Mouse (Mus musculus): ENCODE data around the gene Pbld1. TPM values are rescaled to one million over a fixed set of nuclear protein-coding genes. Genes with fewer than 3 reads are reported as not detected.

Gene Pbld1
- total and polyA plus RNA-seq, 3 experiments: 0.47 to 0.50 TPM; not detected in 1

DNA sequence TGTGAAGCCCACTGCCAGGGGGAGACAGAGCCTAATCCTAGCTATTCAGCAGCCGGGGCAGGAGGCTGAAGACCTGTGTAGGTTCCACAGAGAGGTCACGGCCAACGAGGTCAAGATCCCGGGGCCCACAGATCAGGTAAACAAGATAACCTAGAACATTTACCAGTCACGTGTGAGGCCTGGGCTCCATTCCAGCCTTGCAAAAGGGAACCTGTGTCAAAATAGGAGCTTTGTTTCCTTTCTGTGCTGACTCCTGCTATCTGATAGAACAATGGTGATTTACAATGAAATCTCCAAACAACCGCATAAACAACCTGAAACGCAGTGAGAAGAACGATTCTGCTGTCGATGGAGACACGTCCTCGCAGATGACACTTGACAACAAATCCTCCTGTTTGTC, 444 bp downstream of the Pbld1 start:
- peak; percentile 85 for TF ChIP-seq USF1 (IDR thresholded peaks at IDR 0.05; ENCODE audit: low read depth, low read length)
- peak; percentile 63; the same call in 1 of the 2 replicates for TF ChIP-seq BHLHE40 (IDR thresholded peaks at IDR 0.05; ENCODE audit: borderline replicate concordance, low read depth, low read length)
- no peak for TF ChIP-seq SIN3A (IDR thresholded peaks at IDR 0.05; ENCODE audit: low read length)
- Histone ChIP-seq H3K27me3 (ENCODE audit: control insufficient read depth in 1 of 2, insufficient read depth in 2 of 2, low read length in 2 of 2) (no peaks in the 10 kb centered on the region; a peak in 2 of 4 replicates), H3K4me3 (ENCODE audit: control insufficient read depth in 1 of 2, insufficient read depth in 1 of 2, low read depth in 2 of 2, low read length in 2 of 2) (no peak overlapping the region), H3K9me3 (replicated peaks; ENCODE audit: insufficient read depth, low read length) (no peaks in the 10 kb centered on the region), H3K36me3 (ENCODE audit: control insufficient read depth in 1 of 2, insufficient read depth in 2 of 2, low read length in 2 of 2) (no peaks in the 10 kb centered on the region), H3K4me1 (ENCODE audit: control insufficient read depth in 1 of 2, insufficient read depth in 2 of 2, low read length in 2 of 2) (no peaks in the 10 kb centered on the region; a peak in 1 of 4 replicates), H3K27ac (ENCODE audit: control insufficient read depth, low read depth, low read length) (no peak overlapping the region), H3K9ac (ENCODE audit: control insufficient read depth, low read depth, low read length, poor library complexity, severe bottlenecking) (no peak overlapping the region), H3K79me2 (ENCODE audit: control insufficient read depth, insufficient read depth, low read length, poor library complexity) (no peaks in the 10 kb centered on the region)
- peak; percentile 28 for DNase-seq (ENCODE audit: low read depth, low spot score)

DNA sequence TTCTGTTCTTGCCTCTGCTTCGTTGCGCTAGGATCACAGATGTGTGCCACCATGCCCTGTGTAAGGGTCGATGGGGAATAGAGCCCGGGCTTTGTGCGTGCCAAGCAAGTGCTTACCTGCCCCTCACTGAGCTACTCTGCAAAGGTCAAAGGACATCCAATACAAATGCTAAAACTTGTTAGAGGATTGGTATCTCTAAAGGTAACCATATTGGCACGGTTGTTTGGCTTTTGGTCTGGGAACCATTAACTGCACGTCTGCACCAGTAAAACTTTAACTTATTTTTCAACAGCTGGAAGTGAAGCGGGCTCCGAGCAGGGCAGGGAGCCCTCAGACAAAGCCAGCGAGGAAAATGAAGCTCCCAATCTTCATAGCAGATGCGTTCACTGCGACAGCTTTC, 1.3 kb downstream of the Pbld1 start:
- H3K27ac ChIP-seq (ENCODE audit: control insufficient read depth, low read depth, low read length): no peak overlapping the region
- H3K9me3 ChIP-seq (replicated peaks; ENCODE audit: insufficient read depth, low read length): no peaks in the 10 kb centered on the region
- H3K36me3 ChIP-seq (ENCODE audit: control insufficient read depth in 1 of 2, insufficient read depth in 2 of 2, low read length in 2 of 2): no peaks in the 10 kb centered on the region
- no peaks in the 10 kb centered on the region; a peak in 1 of 4 replicates for H3K4me1 ChIP-seq (ENCODE audit: control insufficient read depth in 1 of 2, insufficient read depth in 2 of 2, low read length in 2 of 2)
- no peaks in the 10 kb centered on the region for H3K79me2 ChIP-seq (ENCODE audit: control insufficient read depth, insufficient read depth, low read length, poor library complexity)
- H3K9ac ChIP-seq (ENCODE audit: control insufficient read depth, low read depth, low read length, poor library complexity, severe bottlenecking): no peak overlapping the region
- no peak for DNase-seq (ENCODE audit: low read depth, low spot score)
- no peak overlapping the region for H3K4me3 ChIP-seq (ENCODE audit: control insufficient read depth in 1 of 2, insufficient read depth in 1 of 2, low read depth in 2 of 2, low read length in 2 of 2)
- TF ChIP-seq EP300 (IDR thresholded peaks at IDR 0.05; ENCODE audit: low read depth in 1 of 2, low read length in 2 of 2): no peak
- TF ChIP-seq POLR2A (IDR thresholded peaks at IDR 0.05; ENCODE audit: control insufficient read depth in 1 of 2, insufficient read depth in 1 of 2, low read depth in 1 of 2, low read length in 2 of 2, poor library complexity in 1 of 2): no peak
- no peak for TF ChIP-seq ZMIZ1 (IDR thresholded peaks at IDR 0.05; ENCODE audit: low read depth, low read length)
- no peak for TF ChIP-seq NRF1 (IDR thresholded peaks at IDR 0.05; ENCODE audit: insufficient read depth, low read depth, low read length, poor library complexity, severe bottlenecking)
- TF ChIP-seq SIN3A (IDR thresholded peaks at IDR 0.05; ENCODE audit: low read length): no peak
- TF ChIP-seq HCFC1 (IDR thresholded peaks at IDR 0.05; ENCODE audit: low read depth, low read length): no peak
- TF ChIP-seq USF1 (IDR thresholded peaks at IDR 0.05; ENCODE audit: low read depth, low read length): no peak
- no peak for TF ChIP-seq TCF12 (IDR thresholded peaks at IDR 0.05; ENCODE audit: low read depth, low read length)
- no peak for TF ChIP-seq CTCF (IDR thresholded peaks at IDR 0.05 in 2 of 3, conservative IDR thresholded peaks at IDR 0.05 in 1 of 3; ENCODE audit: control insufficient read depth in 1 of 3, insufficient read depth in 1 of 3, low read depth in 2 of 3, low read length in 3 of 3, poor library complexity in 1 of 3, severe bottlenecking in 1 of 3)
- TF ChIP-seq UBTF (IDR thresholded peaks at IDR 0.05; ENCODE audit: borderline replicate concordance, insufficient read depth, low read depth, low read length): no peak
- no peak for TF ChIP-seq BHLHE40 (IDR thresholded peaks at IDR 0.05; ENCODE audit: borderline replicate concordance, low read depth, low read length)
- TF ChIP-seq CHD2 (IDR thresholded peaks at IDR 0.05; ENCODE audit: low read length): no peak
- no peak for TF ChIP-seq MXI1 (IDR thresholded peaks at IDR 0.05; ENCODE audit: low read depth, low read length)
- TF ChIP-seq KAT2A (conservative IDR thresholded peaks at IDR 0.05; ENCODE audit: low read depth, low read length): no peak
- TF ChIP-seq E2F4 (IDR thresholded peaks at IDR 0.05; ENCODE audit: borderline replicate concordance, low read depth, low read length): no peak
- no peak for TF ChIP-seq CHD1 (IDR thresholded peaks at IDR 0.05; ENCODE audit: low read depth, low read length)
- TF ChIP-seq MAFK (IDR thresholded peaks at IDR 0.05; ENCODE audit: borderline replicate concordance, low read depth, low read length): no peak
- no peaks in the 10 kb centered on the region; a peak in 2 of 4 replicates for H3K27me3 ChIP-seq (ENCODE audit: control insufficient read depth in 1 of 2, insufficient read depth in 2 of 2, low read length in 2 of 2)
